Mouse (Mus musculus) activated CD4-positive, CD25-positive, alpha-beta regulatory T cell (primary cell): ENCODE data around the gene Zfp120. TPM values are rescaled to one million over a fixed set of nuclear protein-coding genes. Genes with fewer than 3 reads are reported as not detected.

Source experiments
- polyA plus RNA-seq, 2 experiments: library from polyadenylated mRNA; unstranded; fragments of 100-300 nt; shearing (Covaris generic); gene quantifications; one replicate each; pipeline ENCODE4 v1.2.1; 2017

Gene Zfp120
- 10 to 100 TPM; 23.8 to 27.9 TPM for polyA plus RNA-seq

GRCm38 (mm10) chr2:150136435-150136897 is at the start of gene Zfp120:
TSS of gene Zfp120 (minus strand) at chr2:150136708.

GRCm38 (mm10) chr2:150181570-150181999 is 45.1 kb upstream of the Zfp120 start, which contains the start of gene Gm14139:
TSS of gene Gm14139 (plus strand) at chr2:150181755.

GRCm38 (mm10) chr2:150179579-150179978 is 43.1 kb upstream of the Zfp120 start, which contains the start of gene Gm10770:
TSS of gene Gm10770 (minus strand) at chr2:150179679.

Other genes with a start within 250 kb of the Zfp120 start
- not detected for gene Gm10770, start 43.0 kb upstream of the Zfp120 start, polyA plus RNA-seq
- gene Gm14139, start 45.0 kb upstream of the Zfp120 start, polyA plus RNA-seq: 1 to 10 TPM in 1 of 2 experiments, under 1 TPM in 1; 0.21 to 1.5 TPM
- gene Zfp937, start 81.4 kb upstream of the Zfp120 start, polyA plus RNA-seq: 10 to 100 TPM; 10.2 to 12.8 TPM
- 10 to 100 TPM; 23.4 to 35.0 TPM for gene Gm21994, start 118.9 kb upstream of the Zfp120 start, polyA plus RNA-seq
- gene Gm14124, start 120.8 kb upstream of the Zfp120 start, polyA plus RNA-seq: under 1 TPM; 0.06 TPM
- gene Gm10130, start 187.0 kb upstream of the Zfp120 start, polyA plus RNA-seq: 10 to 100 TPM; 12.6 to 22.1 TPM
- 1 to 10 TPM; 5.8 to 7.9 TPM for gene 3300002I08Rik, start 226.1 kb upstream of the Zfp120 start, polyA plus RNA-seq